Mouse (Mus musculus) MEL (cell line): Measurements from ENCODE around the gene Ube2h. TPM values are rescaled to one million over a fixed set of nuclear protein-coding genes. Genes with fewer than 3 reads are reported as not detected.
A peak's percentile ranks its signal among the peaks of the same experiment; 100 is the strongest.

Experiments used
- DNase-seq: peaks from one replicate; pipeline ENCODE4 v3.0.0; 2011; ENCODE audit warnings: low read depth, low spot score
- H3K27ac ChIP-seq: 2 replicates; pipeline ENCODE4 v1.5.1; 2012; ENCODE audit warnings: low read depth, mild to moderate bottlenecking, control low read depth, low read length, moderate library complexity; ENCODE audit not compliant: control insufficient read depth
- H3K27me3 ChIP-seq, 2 experiments: fragments of 150-350 bp in 1 of 2; sonication (generic) in 1 of 2; 2 replicates each; pipeline ENCODE4 v1.6.1; 2012; ENCODE audit warnings: low read length in 2 of 2, mild to moderate bottlenecking in 2 of 2, improper control_type of control experiment in 1 of 2, moderate library complexity in 1 of 2; ENCODE audit not compliant: insufficient read depth in 2 of 2, control insufficient read depth in 1 of 2
- H3K36me3 ChIP-seq, 2 experiments: 2 replicates each; pipeline ENCODE4 v1.6.1; 2012 to 2014; ENCODE audit warnings: low read length in 2 of 2, improper control_type of control experiment in 1 of 2, inconsistent platforms in 1 of 2, mild to moderate bottlenecking in 1 of 2; ENCODE audit not compliant: insufficient read depth in 2 of 2, control insufficient read depth in 1 of 2
- H3K4me1 ChIP-seq, 2 experiments: fragments of 150-350 bp in 1 of 2; sonication (generic) in 1 of 2; 2 replicates each; pipeline ENCODE4 v1.6.1; 2012; ENCODE audit warnings: low read length in 2 of 2, improper control_type of control experiment in 1 of 2, mild to moderate bottlenecking in 1 of 2; ENCODE audit not compliant: insufficient read depth in 2 of 2, control insufficient read depth in 1 of 2
- H3K4me3 ChIP-seq, 2 experiments: fragments of 150-350 bp in 1 of 2; sonication (generic) in 1 of 2; 2 replicates each; pipeline ENCODE4 v1.5.1; 2012; ENCODE audit warnings: low read depth in 2 of 2, low read length in 2 of 2, mild to moderate bottlenecking in 2 of 2, moderate library complexity in 2 of 2, control low read depth in 1 of 2, improper control_type of control experiment in 1 of 2; ENCODE audit not compliant: control insufficient read depth in 1 of 2, insufficient read depth in 1 of 2
- H3K79me2 ChIP-seq: 2 replicates; pipeline ENCODE4 v1.6.1; 2012; ENCODE audit warnings: mild to moderate bottlenecking, low read length, moderate library complexity; ENCODE audit not compliant: control insufficient read depth, poor library complexity, insufficient read depth
- H3K9ac ChIP-seq: 2 replicates; pipeline ENCODE4 v1.6.1; 2012; ENCODE audit warnings: low read depth, mild to moderate bottlenecking, control low read depth, low read length, moderate library complexity; ENCODE audit not compliant: control insufficient read depth, poor library complexity, severe bottlenecking
- H3K9me3 ChIP-seq: fragments of 150-350 bp; sonication (generic); replicated peaks from 2 replicates; pipeline ENCODE4 v1.6.1; 2012; ENCODE audit warnings: mild to moderate bottlenecking, low read length, improper control_type of control experiment, moderate library complexity; ENCODE audit not compliant: insufficient read depth
- CHD2 ChIP-seq: IDR thresholded peaks from 2 replicates; pipeline ENCODE4 v1.6.1; 2011; ENCODE audit warnings: low read length, improper control_type of control experiment
- E2F4 ChIP-seq: IDR thresholded peaks from 2 replicates; pipeline ENCODE4 v1.6.1; 2011; ENCODE audit warnings: low read depth, low read length, improper control_type of control experiment, borderline replicate concordance
- EP300 ChIP-seq, 2 experiments: IDR thresholded peaks; 2 replicates each; pipeline ENCODE4 v1.6.1; 2011; ENCODE audit warnings: improper control_type of control experiment in 2 of 2, low read length in 2 of 2, low read depth in 1 of 2, mild to moderate bottlenecking in 1 of 2
- ETS1 ChIP-seq: IDR thresholded peaks from 2 replicates; pipeline ENCODE4 v1.6.1; 2012; ENCODE audit warnings: low read depth, mild to moderate bottlenecking, inconsistent platforms, low read length, improper control_type of control experiment, moderate library complexity
- GATA1 ChIP-seq: IDR thresholded peaks from 2 replicates; pipeline ENCODE4 v1.6.1; 2011; ENCODE audit warnings: low read depth, low read length, improper control_type of control experiment
- KAT2A ChIP-seq: conservative IDR thresholded peaks from 2 replicates; pipeline ENCODE4 v1.6.1; 2012; ENCODE audit warnings: low read depth, low read length, improper control_type of control experiment, inconsistent platforms
- MAX ChIP-seq: IDR thresholded peaks from 2 replicates; pipeline ENCODE4 v1.6.1; 2011; ENCODE audit warnings: low read length, improper control_type of control experiment
- MYB ChIP-seq: IDR thresholded peaks from 2 replicates; pipeline ENCODE4 v1.6.1; 2011; ENCODE audit warnings: mild to moderate bottlenecking, low read depth, low read length, improper control_type of control experiment
- NELFE ChIP-seq: IDR thresholded peaks from 2 replicates; pipeline ENCODE4 v1.6.1; 2011; ENCODE audit warnings: low read depth, low read length, improper control_type of control experiment
- NRF1 ChIP-seq: IDR thresholded peaks from 2 replicates; pipeline ENCODE4 v1.6.1; 2014; ENCODE audit warnings: low read depth, mild to moderate bottlenecking, inconsistent platforms, low read length, improper control_type of control experiment, moderate library complexity; ENCODE audit not compliant: poor library complexity, insufficient read depth, severe bottlenecking
- POLR2A ChIP-seq, 2 experiments: IDR thresholded peaks; 2 replicates each; pipeline ENCODE4 v1.6.1; 2011 to 2012; ENCODE audit warnings: low read length in 2 of 2, mild to moderate bottlenecking in 2 of 2, control low read depth in 1 of 2, improper control_type of control experiment in 1 of 2, low read depth in 1 of 2, moderate library complexity in 1 of 2; ENCODE audit not compliant: control insufficient read depth in 1 of 2, insufficient read depth in 1 of 2, poor library complexity in 1 of 2
- POLR2AphosphoS2 ChIP-seq: IDR thresholded peaks from 2 replicates; pipeline ENCODE4 v1.6.1; 2011; ENCODE audit warnings: low read length, improper control_type of control experiment
- POLR2AphosphoS5 ChIP-seq: IDR thresholded peaks from 2 replicates; pipeline ENCODE4 v1.6.1; 2012; ENCODE audit warnings: low read depth, borderline replicate concordance, mild to moderate bottlenecking, inconsistent platforms, low read length, moderate library complexity, mixed read lengths
- RAD21 ChIP-seq: IDR thresholded peaks from 2 replicates; pipeline ENCODE4 v1.6.1; 2011; ENCODE audit warnings: mild to moderate bottlenecking, low read depth, low read length, improper control_type of control experiment
- RCOR1 ChIP-seq: IDR thresholded peaks from 2 replicates; pipeline ENCODE4 v1.6.1; 2012; ENCODE audit warnings: low read depth, mild to moderate bottlenecking, inconsistent platforms, low read length, improper control_type of control experiment
- SIN3A ChIP-seq: IDR thresholded peaks from 2 replicates; pipeline ENCODE4 v1.6.1; 2012; ENCODE audit warnings: low read length, improper control_type of control experiment, inconsistent platforms
- SMC3 ChIP-seq: IDR thresholded peaks from 2 replicates; pipeline ENCODE4 v1.6.1; 2011; ENCODE audit warnings: low read depth, low read length, improper control_type of control experiment
- TAL1 ChIP-seq: IDR thresholded peaks from 2 replicates; pipeline ENCODE4 v1.6.1; 2012; ENCODE audit warnings: mild to moderate bottlenecking, inconsistent platforms, low read length, moderate library complexity, mixed read lengths
- TBP ChIP-seq: IDR thresholded peaks from 2 replicates; pipeline ENCODE4 v1.8.0; 2011; ENCODE audit warnings: low read depth, low read length, improper control_type of control experiment
- USF1 ChIP-seq: IDR thresholded peaks from 2 replicates; pipeline ENCODE4 v1.6.1; 2014; ENCODE audit warnings: low read depth, mild to moderate bottlenecking, inconsistent platforms, low read length, improper control_type of control experiment, moderate library complexity
- ZC3H11A ChIP-seq: IDR thresholded peaks from 2 replicates; pipeline ENCODE4 v1.6.1; 2012; ENCODE audit warnings: low read depth, mild to moderate bottlenecking, inconsistent platforms, low read length, improper control_type of control experiment
- ZKSCAN1 ChIP-seq: IDR thresholded peaks from 2 replicates; pipeline ENCODE4 v1.6.1; 2012; ENCODE audit warnings: low read depth, mild to moderate bottlenecking, inconsistent platforms, low read length, improper control_type of control experiment, moderate library complexity
- ZNF384 ChIP-seq: IDR thresholded peaks from 2 replicates; pipeline ENCODE4 v1.6.1; 2012; ENCODE audit warnings: low read depth, mild to moderate bottlenecking, inconsistent platforms, low read length, improper control_type of control experiment
- polyA plus RNA-seq, 2 experiments: library from polyadenylated mRNA; stranded (reverse) in 1 of 2; unstranded in 1 of 2; fragments of >175 nt in 1 of 2; fragments of >200 nt in 1 of 2; gene quantifications; 2 replicates each; pipeline versions ENCODE4 v1.2.1 to v1.2.4; 2012; ENCODE audit warnings: low replicate concordance in 2 of 2, low read depth in 1 of 2; ENCODE audit not compliant: insufficient read length in 2 of 2, insufficient read depth in 1 of 2, missing spikeins in 1 of 2
- total RNA-seq: library from RNA; depleted of rRNA; stranded (reverse); fragments of 300-350 nt; gene quantifications from 2 replicates; pipeline ENCODE4 v1.2.3, GENCODE M21; 2012

Ube2h gene
- total and polyA plus RNA-seq, 3 experiments, result 4.2 to 7.4 TPM; not detected in 1

- Histone ChIP-seq H3K9ac (no peak overlapping the region), H3K4me3 (no peak overlapping the region)
- TF ChIP-seq ZNF384, result no peak
- TF ChIP-seq TBP, result peak; percentile 95
- TF ChIP-seq, all 39 proteins: peak for 1
- no peak overlapping the region for H3K27ac ChIP-seq
- H3K79me2 ChIP-seq, result no peaks in the 10 kb centered on the region
- H3K27me3 ChIP-seq, result no peaks in the 10 kb centered on the region
- H3K4me1 ChIP-seq, result peaks cover 3 to 14% of the 10 kb centered on the region in 2 experiments
- DNase-seq, result peak; percentile 19
- H3K36me3 ChIP-seq, result peaks cover 0 to 7% of the 10 kb centered on the region in 2 experiments; a peak in 2 of 4 replicates
- no peaks in the 10 kb centered on the region for H3K9me3 ChIP-seq
These were observed 39.7 kb upstream of the Ube2h start for GRCm38 (mm10) chr6:30344032-30344431.

DNA sequence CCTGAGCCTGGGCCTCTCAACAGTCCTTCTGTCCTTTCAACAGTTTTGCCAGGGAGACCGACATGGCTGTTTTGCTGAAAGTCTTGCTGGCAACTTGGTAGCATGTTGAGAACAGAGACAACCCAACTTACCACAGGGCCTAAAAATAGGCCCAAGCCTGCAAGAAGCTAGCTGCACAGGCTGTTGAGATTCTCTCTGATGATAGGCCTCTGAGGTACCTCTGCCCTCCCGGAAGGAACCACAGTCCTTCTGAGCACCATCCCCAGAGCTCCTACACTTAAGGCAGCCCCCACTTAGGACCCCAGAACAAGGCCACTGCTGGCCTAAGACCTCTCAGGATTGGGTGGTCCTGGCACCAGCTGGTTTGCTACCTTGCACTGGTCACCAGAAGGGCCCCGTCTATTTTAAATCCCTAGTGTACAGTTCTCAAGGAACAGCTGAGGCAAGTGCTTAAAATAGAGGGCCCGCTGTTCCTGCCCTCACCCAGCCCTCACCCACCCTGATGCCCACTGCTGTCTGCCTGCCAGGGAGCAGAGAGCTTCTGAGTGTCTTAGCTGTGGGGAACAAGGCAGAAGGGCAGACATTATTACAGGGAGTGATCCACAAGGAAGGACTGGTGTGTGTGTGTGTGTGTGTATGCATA is 36.0 kb upstream of the Ube2h start:
- Histone ChIP-seq H3K27me3 (no peaks in the 10 kb centered on the region), H3K4me3 (no peak overlapping the region), H3K9me3 (no peaks in the 10 kb centered on the region), H3K27ac (no peak overlapping the region), H3K9ac (no peak overlapping the region), H3K79me2 (no peaks in the 10 kb centered on the region), H3K36me3 (0 out of 4 replicates have a peak, but pooled peaks cover 0 to 3% of the 10 kb centered on the region in 2 experiments), H3K4me1 (peaks cover 0 to 15% of the 10 kb centered on the region in 2 experiments; a peak in 2 of 4 replicates)
- TF ChIP-seq EP300 (IDR thresholded peaks at IDR 0.05; ENCODE audit: low read depth in 1 of 2, low read length in 2 of 2) (no peak), RCOR1 (no peak), SIN3A (no peak), MYB (no peak), POLR2A (IDR thresholded peaks at IDR 0.05; ENCODE audit: control insufficient read depth in 1 of 2, insufficient read depth in 1 of 2, low read depth in 1 of 2, low read length in 2 of 2, poor library complexity in 1 of 2) (no peak), E2F4 (no peak), TBP (no peak)
- DNase-seq, result peak; percentile 18

DNA sequence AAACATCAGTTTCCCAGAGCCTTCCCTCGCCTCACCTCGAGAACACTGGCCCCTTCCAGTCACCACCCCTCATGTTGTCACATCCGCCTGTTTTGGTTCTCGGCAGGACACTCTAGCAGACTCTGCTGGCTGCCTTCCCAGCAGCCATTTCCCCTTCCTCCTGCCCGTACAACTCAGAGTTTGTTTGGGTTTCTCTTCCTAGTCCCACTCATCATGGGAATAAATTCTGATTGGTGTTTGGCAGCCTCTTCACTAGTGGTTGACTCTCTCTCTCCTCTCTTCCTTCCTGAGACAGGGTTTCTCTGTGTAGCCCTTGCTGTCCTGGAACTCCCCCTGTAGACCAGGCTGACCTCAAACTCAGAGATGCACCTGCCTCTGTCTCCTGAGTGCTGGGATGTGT is 32.6 kb upstream of the Ube2h start:
- peak; percentile 82 for DNase-seq
- H3K79me2 ChIP-seq, result no peaks in the 10 kb centered on the region
- 0 out of 4 replicates have a peak, but pooled peaks cover 0 to 2% of the 10 kb centered on the region in 2 experiments for H3K27me3 ChIP-seq
- peak overlapping the region; percentile 43 to 68 for H3K4me3 ChIP-seq
- H3K36me3 ChIP-seq, result 0 out of 4 replicates have a peak, but pooled peaks cover 0 to 3% of the 10 kb centered on the region in 2 experiments
- H3K9ac ChIP-seq, result peak overlapping the region; percentile 51
- peaks cover 0 to 19% of the 10 kb centered on the region in 2 experiments; a peak in 2 of 4 replicates for H3K4me1 ChIP-seq
- peak overlapping the region; percentile 48 for H3K27ac ChIP-seq
- H3K9me3 ChIP-seq, result no peaks in the 10 kb centered on the region
- TF ChIP-seq MYB, result no peak
- TF ChIP-seq E2F4, result no peak
- TF ChIP-seq SIN3A, result peak; percentile 16; the same call in 1 of the 2 replicates
- no peak for TF ChIP-seq NRF1
- TF ChIP-seq POLR2AphosphoS5, result no peak
- no peak for TF ChIP-seq USF1
- TF ChIP-seq RAD21, result no peak
- TF ChIP-seq NELFE, result peak; percentile 33; the same call in 1 of the 2 replicates
- TF ChIP-seq MAX, result peak; percentile 47; the same call in 1 of the 2 replicates
- no peak for TF ChIP-seq ZC3H11A
- TF ChIP-seq TAL1, result no peak
- 0 out of 2 replicates have a peak, but pooled peaks have one; percentile 2 for TF ChIP-seq RCOR1
- TF ChIP-seq POLR2A (IDR thresholded peaks at IDR 0.05; ENCODE audit: control insufficient read depth in 1 of 2, insufficient read depth in 1 of 2, low read depth in 1 of 2, low read length in 2 of 2, poor library complexity in 1 of 2), result peak; percentile 34 to 57; a peak in 3 of 4 replicates
- TF ChIP-seq ETS1, result no peak
- 0 out of 2 replicates have a peak, but pooled peaks have one; percentile 21 for TF ChIP-seq TBP
- TF ChIP-seq KAT2A, result no peak
- no peak for TF ChIP-seq ZKSCAN1
- TF ChIP-seq POLR2AphosphoS2, result no peak
- no peak for TF ChIP-seq SMC3
- no peak for TF ChIP-seq GATA1
- no peak; a peak in 1 of 4 replicates for TF ChIP-seq EP300 (IDR thresholded peaks at IDR 0.05; ENCODE audit: low read depth in 1 of 2, low read length in 2 of 2)
- no peak for TF ChIP-seq CHD2
